Mouse (Mus musculus): Measurements from ENCODE around the gene Ap2m1. TPM values are rescaled to one million over a fixed set of nuclear protein-coding genes. Genes with fewer than 3 reads are reported as not detected.
"Not testable (repeated sequence)": the region's sequence is repeated elsewhere in the genome, so short reads cannot be mapped to it uniquely, and the experiment has no call there.

Ap2m1 gene
- polyA plus RNA-seq (2012; rRNA removed) = 411 and 488 TPM in 2 replicates

DNA sequence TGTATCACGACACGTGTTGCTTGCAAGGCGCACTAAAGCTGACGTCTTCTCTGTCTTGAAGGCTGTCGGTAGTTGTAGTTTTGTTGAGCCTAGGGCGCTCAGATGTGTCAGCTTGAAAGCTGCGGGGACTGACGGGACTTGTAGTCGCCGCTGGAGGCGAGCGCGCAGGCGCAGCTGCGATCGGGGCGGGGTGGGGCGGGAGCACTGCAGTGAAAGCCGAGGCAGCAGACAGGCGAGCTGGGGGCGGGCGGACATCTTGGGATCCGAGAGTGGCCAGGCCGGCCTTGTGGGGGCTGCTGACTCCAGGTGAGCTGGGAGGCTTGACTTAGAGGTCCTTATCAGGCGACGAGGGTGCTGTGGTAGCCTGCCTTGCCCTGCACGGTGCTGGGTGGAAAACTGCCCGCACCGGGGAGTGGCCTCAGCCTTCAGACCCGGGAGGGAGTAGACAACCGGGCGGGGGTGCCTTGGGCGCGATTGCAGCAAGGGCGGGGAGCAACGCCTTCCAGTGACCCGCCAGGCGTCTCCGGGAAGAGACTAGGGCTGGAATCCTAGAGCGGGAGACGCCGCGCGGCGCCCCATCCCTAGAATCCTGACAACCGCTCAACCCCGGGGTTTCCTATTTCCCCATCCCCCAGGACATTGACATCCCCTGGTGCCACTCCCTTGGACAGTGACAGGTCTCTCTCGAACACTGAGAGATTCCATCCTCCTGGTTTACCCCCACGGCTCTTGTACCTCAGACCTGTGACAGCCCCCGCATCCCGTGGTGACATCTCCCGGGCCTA, at the start of gene Ap2m1:
Gene Ap2m1 (plus strand): TSS at position 183 of the 785 bp plus-strand sequence.
- DNase-seq (ENCODE audit: low spot score) = peak; percentile 83

DNA sequence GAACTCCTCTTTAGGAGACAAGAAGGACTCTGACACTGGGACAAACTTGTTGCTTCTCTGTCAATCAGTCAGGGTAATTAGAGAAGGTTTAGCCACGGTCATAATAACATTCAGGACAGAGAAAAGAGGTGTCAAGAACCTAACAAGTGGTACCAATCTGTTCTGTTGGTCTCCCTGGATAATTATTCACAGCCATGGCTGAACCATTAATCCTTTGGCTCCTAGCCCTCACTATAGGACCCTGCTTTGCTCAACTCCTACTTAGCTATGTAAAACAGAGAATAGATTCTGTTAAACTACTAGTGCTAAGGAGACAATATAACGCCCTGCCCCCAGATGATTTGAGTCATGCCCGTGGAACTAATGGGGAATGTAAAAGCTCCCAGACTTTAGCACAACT, 49.2 kb upstream of the Ap2m1 start:
- no peak for DNase-seq (ENCODE audit: low spot score)

GRCm38 (mm10) chr16:20488151-20488550, 47.1 kb upstream of the Ap2m1 start:
- DNase-seq (ENCODE audit: low spot score) = no peak

DNA sequence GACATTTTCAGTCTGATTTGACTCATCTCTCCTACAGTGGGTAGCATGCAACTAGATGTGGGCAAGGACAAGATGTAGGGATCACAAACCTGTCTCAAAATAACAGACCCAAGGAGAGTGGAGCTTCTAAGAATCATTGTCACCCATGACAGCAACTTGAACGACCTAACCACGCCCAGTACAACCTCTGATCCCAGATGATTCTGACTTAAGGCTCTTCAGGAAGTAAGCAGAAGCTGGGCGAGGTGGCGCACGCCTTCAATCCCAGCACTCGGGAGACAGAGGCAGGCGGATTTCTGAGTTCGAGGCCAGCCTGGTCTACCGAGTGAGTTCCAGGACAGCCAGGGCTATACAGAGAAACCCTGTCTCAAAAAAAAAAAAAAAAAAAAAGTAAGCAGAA, 46.5 kb upstream of the Ap2m1 start:
- not testable (repeated sequence) for DNase-seq (ENCODE audit: low spot score)

GRCm38 (mm10) chr16:20489233-20489632, 46.0 kb upstream of the Ap2m1 start:
- DNase-seq (ENCODE audit: low spot score) = no peak

DNA sequence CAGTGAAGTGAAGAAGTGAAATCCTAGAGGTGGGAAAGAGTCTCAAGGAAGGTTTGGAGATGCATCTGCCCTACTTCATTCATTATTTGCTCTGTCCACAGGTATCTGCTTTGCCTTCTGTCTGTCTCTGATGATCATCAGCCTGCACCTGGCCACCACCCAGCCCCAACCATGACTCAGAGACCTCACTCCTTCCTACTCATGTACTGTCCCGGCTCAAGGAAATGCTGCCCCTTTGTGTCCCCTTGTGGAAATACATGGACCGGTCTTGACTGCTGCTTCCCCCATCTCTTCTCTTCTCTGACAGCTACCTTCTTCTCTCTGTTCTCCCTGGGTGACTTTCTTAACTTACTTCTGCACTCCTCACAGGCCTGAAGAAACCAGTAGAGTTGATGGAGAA, 44.7 kb upstream of the Ap2m1 start:
- no peak for DNase-seq (ENCODE audit: low spot score)

DNA sequence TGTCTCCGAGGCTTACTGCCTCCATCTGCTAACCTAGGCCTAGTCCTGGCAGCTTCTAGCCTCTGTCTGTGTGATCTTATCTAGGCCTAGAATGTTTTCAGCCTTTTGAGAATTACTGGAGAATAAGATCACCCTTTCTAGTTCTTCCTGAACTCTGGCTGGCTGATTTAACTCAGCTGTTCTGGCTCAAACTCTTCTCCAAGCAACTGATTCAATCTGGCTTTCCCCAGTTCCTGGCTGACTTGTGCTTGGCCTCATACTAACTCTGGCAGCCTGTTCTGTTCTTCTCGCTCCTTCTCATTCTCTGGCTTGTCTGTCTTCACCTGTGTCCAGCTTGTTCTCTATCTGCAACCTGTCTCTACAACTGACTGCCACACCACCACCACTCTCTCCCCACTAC, 44.0 kb upstream of the Ap2m1 start:
- DNase-seq (ENCODE audit: low spot score) = no peak

DNA sequence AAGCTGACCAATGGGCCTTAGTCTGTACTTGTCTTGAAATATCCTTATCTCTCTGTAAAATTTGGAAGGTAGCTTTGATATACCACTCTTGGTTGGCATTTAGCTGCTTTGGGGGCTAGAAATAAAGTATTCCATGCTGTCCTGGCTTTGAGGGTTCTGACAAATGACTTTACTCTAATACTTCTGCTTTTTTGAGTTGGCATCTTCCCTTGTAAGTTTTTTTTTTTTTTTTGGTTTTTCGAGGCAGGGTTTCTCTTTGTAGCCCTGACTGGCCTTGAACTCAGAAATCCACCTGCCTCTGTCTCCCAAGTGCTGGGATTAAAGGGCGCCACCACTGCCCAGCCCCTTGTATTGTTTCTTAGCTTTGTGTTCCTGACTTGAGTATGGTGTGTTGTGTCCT, 41.8 kb upstream of the Ap2m1 start:
- no peak for DNase-seq (ENCODE audit: low spot score)

DNA sequence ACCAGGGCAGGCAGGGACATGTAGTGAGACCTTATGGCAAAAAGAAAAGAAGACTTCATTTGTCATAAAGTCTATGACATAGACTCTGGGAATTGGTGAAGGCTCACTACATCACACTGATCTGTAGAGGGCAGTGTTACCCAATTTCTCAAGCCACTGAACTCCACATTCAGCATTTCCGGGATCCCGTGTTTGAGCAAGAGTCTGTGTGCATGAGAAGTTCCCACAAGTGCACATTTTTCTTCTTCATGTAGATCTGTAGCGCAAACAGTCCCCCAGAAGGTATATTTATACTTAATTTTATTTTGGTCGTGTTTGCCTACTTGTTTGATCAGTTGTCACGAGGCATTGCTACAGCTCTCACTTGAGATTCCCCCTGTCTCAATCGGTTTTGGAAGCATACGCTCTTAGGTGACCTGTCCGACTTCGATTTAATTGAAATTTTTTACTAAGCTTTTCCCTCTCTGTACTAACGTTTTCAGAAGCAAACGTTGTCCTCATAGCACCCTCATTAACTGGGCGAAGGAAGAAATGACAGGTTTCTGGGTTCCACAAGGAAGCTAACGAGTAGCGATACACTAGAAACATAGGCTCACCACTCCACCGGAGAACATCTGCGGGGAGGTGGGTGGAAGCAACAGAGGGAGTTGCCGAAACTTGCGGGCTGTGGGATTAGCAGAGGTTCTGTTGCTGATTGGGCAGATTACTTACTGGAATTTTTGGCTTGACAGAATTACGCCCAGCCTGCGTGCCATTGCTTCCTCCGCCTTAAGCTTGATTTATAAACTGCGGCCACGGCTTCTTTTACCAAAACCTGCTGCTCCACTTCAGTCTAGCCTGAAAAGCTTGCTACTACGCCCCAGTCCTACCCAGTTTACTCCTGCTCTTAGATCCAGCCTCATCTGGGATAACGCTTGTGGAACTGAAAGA, 38.3 kb upstream of the Ap2m1 start:
- DNase-seq (ENCODE audit: low spot score) = no peak

DNA sequence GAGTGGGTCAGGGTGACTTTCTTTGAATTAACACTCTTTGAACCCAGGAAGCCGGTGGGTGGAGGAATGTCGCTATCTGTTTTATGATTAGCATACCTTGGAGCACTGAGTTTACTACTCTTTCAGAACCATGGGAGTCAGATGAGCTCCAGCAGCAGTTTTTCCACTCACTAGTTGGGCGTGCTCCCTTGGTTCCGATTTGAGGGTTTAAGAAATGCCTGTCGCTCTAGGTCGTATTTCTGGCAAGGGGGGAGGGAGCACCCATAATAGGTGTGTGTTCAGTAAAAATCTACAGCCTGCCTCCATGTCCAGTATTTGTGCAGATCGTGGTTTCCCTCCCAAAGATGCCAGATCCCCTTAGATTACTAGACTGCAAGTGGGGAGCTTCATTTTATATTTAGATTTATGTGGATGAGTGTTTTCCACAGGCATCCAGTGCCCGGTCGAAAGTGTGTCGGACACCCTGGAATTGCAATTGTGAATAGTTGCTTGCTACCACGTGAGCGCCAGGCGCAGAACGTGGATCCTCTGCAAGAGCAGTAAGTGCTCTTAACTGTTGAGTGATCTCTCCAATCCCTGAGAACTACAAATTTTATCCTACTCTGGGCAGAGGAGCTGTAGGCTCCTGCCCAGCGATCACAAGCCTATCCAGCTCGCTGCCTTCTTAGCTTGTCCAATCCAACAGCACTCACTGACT, 37.1 kb upstream of the Ap2m1 start:
- no peak for DNase-seq (ENCODE audit: low spot score)

DNA sequence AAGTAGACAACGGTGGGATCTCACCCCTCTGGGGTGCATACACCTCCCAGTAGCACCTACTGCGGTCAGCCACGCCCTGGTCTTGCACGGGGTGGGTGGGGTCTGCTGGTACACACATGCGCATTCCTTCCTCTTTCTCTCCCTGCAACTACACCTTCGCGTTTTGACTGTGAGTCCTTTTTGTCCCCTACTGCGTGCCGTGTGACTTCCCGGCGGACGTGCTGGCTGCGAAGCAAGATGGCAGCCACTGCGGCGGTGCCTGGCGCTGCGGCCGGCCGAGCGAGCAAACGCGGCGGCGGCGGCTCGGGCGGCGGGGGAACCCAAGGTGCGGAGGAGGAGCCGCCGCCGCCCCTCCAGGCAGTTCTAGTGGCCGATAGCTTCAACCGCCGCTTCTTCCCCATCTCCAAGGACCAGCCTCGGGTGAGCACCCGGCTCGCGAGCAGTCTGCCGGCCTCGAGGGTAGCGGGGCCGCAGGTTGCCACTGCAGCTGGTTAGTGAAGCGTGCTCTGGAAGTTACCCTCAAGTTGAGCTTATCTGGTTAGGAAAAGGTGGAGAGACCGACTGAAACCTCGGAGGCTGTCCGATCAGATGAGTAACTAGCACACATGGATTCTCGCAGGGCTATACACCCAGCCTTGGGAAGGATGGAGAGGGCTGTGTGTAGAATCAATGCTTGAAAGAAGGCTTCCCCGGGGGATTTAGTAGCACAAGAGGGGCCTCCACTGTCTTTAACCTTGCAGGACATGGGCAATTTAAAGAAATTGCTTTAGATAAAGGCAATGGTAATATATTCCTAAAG, 36.4 kb upstream of the Ap2m1 start, which contains the start of gene Eif2b5:
Gene Eif2b5 (plus strand): TSS at position 141 of the 799 bp plus-strand sequence.
- DNase-seq (ENCODE audit: low spot score) = peak; percentile 79

DNA sequence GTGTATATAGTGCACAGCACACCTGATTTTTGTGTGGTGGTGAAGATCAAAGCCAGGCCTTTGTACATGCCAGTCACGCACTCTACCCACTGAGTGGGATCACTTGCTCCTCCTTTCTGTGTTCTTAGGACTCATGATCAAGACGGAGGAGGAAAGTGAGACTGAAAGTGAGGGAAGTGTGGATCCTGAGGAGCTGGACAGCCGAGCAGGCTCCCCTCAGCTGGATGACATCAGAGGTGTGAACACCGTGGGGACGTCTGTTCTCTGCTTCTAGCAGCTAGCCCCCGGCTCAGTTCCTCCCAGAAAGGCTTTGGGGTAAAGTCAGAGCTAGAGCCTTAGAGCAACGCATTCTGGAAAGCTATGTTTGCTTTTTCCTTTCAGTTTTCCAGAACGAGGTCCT, 29.3 kb upstream of the Ap2m1 start:
- DNase-seq (ENCODE audit: low spot score) = no peak

- DNase-seq (ENCODE audit: low spot score) = no peak
Observed at GRCm38 (mm10) chr16:20509349-20509748, 25.9 kb upstream of the Ap2m1 start.

DNA sequence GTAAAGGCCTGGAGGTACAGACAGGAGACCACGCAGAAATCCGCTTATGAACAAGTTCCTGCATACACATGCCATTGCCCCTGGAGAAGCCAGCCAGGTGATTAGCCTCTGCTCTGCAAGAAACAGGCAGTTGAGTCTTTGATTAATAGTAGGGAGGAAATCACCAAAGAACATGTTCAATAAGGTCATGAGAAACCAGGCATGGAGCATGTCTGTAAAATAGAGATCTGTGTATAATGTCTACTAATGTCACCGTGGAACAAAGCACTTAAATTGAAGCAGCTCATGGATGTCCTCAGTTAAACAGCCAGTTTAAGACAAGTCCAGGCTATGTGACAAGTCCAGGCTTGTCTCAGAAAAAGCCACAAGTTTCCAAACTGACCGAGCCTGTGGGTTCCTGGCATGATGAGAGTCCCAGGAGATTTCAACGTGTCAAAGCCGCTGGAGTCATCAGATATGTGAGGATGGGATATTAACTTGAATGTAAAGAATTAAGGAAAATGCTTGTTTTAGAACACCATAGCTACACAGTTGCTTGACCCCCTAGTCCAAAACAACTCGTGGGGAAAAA, 23.9 kb upstream of the Ap2m1 start:
- DNase-seq (ENCODE audit: low spot score) = no peak

GRCm38 (mm10) chr16:20516032-20516431, 19.2 kb upstream of the Ap2m1 start:
- no peak for DNase-seq (ENCODE audit: low spot score)

DNA sequence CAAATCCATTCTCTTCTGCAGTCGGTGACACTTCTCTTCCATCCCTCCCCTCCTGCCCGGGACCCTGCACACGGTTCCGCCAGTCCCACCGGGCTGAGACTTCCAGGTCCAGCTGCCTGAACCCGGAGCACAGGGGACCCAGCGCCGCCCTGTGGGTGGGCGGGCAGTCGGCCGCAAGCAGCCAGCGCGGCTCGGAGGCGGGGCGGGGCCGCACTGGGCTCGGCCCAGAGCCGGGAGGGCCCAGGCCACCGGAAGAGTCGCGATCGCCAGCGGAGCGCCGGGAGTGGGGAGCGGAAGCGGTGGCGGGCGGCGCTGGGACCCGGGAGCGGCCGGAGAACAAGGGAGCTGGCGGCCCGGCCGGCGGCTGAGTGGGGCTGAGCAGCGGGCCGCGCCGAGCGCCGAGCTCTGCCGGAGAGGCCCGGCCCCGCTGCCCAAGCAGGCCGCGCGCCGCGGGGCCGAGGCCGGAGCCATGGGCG, 18.5 kb upstream of the Ap2m1 start, which contains the start of gene Dvl3:
Gene Dvl3 (plus strand): TSS at position 257 of the 476 bp plus-strand sequence.
- DNase-seq (ENCODE audit: low spot score) = peak; percentile 90

DNA sequence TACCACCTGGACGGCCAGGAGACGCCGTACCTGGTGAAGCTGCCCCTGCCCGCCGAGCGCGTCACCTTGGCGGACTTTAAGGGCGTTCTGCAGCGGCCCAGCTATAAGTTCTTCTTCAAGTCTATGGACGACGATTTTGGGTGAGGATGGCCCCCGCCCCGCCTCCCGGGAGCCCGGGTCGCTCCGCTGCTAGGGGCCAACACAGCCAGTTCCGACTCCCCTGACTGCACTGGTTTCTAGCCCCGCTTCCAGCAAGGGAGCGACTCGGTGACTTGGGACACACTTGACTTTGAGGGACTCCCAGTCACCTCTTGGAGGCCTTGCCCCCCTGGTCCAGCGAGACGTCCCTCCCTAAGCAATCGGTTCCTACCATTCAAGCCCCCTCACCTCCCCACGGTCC, 18.1 kb upstream of the Ap2m1 start:
- no peak for DNase-seq (ENCODE audit: low spot score)

GRCm38 (mm10) chr16:20517701-20518374, 17.4 kb upstream of the Ap2m1 start:
- no peak for DNase-seq (ENCODE audit: low spot score)

DNA sequence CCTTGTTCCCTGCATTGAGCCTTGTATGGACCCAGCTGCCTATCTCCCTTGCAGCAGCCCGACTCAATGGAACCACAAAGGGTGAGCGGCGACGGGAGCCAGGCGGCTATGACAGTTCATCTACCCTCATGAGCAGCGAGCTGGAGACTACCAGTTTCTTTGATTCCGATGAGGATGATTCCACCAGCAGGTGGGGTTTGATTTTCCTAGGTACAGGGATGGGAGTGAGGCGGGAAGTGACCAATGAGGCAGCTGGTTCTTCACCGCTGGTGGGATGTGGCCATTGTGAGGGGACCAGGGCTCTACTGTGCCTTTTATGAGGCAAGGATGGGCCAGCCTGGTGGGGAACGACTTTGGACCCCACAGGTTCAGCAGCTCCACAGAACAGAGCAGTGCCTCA, 11.4 kb upstream of the Ap2m1 start:
- DNase-seq (ENCODE audit: low spot score) = no peak

DNA sequence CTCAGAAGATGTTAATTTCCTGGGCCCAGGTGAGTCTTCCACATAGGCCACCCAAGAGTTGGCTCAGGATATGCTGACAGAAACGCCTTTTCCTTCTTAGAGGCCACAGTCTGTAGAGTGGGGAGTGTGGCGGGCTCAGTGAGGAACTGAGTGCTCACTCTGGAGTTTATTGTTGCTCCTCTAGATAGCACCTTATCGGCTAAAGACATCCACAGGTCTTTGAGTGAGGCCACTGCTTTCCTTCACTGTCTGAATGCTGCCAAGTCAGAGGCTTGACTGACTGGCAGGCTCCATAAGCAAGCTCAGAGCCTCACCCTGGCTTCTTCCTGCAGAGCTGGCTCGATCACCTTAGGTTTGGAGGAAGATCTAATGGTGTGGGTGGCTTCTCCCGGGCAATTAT, 6.5 kb upstream of the Ap2m1 start:
- no peak for DNase-seq (ENCODE audit: low spot score)

Data from urinary bladder, adult 2 months (tissue).